ENCODE assay signal across 8 mouse cellular contexts in genomic region chr9:41190745-41191482, GRCm38 (mm10). TPM values are rescaled to one million over a fixed set of nuclear protein-coding genes. Genes with fewer than 3 reads are reported as not detected.
DNase-seq lines count a peak whose midpoint lies in the region; ATAC-seq and TF ChIP-seq lines count a peak whose summit lies in the region.

No protein-coding gene starts in this region.

- TF ChIP-seq CTCF in ES-Bruce4 (IDR thresholded peaks at IDR 0.05; ENCODE audit: low read depth, low read length), result peak; percentile 96
- TF ChIP-seq CTCF in lung, adult 2 months (IDR thresholded peaks at IDR 0.05; ENCODE audit: insufficient read depth, low read length), result peak; percentile 95
- peak; percentile 92 for TF ChIP-seq CTCF in olfactory bulb, adult 2 months (IDR thresholded peaks at IDR 0.05; ENCODE audit: insufficient read depth, low read depth, low read length)

- no peak overlapping the region for H3K4me2 ChIP-seq in forebrain, embryonic 12.5 days

- H3K27ac ChIP-seq in ES-Bruce4 (ENCODE audit: insufficient read depth, low read length), result no peak overlapping the region
- H3K27ac ChIP-seq in forebrain, embryonic 12.5 days, result peak overlapping the region; percentile 46; the same call in 1 of the 2 replicates
- peak overlapping the region; percentile 98 for H3K27ac ChIP-seq in olfactory bulb, adult 2 months (ENCODE audit: insufficient read depth, low read depth, low read length)

- DNase-seq in c-Kit-positive CD71-positive TER-119-negative erythroid progenitor cells, embryonic 14.5 days (ENCODE audit: low read depth), result peak; percentile 57
- DNase-seq in heart, postnatal 4 days, result peak; percentile 84
- DNase-seq in layer of hippocampus, adult 18-20 months (ENCODE audit: low spot score in 2 of 2), result peak; percentile 84 to 96
- DNase-seq in lung, adult 2 months, result peak; percentile 66
- peak; percentile 25 to 39 for DNase-seq in thymus, adult 18-20 months

- ATAC-seq in forebrain, embryonic 12.5 days (ENCODE audit: low FRiP score), result peak; percentile 82

- no peak for TF ChIP-seq EP300 in ES-Bruce4 (IDR thresholded peaks at IDR 0.05; ENCODE audit: insufficient read depth, low read depth, low read length)

- no peak for TF ChIP-seq POLR2A in ES-Bruce4 (IDR thresholded peaks at IDR 0.05; ENCODE audit: insufficient read depth, low read length)
- TF ChIP-seq POLR2A in lung, adult 2 months (IDR thresholded peaks at IDR 0.05; ENCODE audit: borderline replicate concordance, extremely low read depth, low read depth, low read length), result no peak
- no peak for TF ChIP-seq POLR2A in olfactory bulb, adult 2 months (IDR thresholded peaks at IDR 0.05; ENCODE audit: insufficient read depth, low read depth, low read length)

- no peak overlapping the region for H3K9ac ChIP-seq in ES-Bruce4 (ENCODE audit: low read depth, poor library complexity, severe bottlenecking)
- H3K9ac ChIP-seq in forebrain, embryonic 12.5 days, result 0 out of 2 replicates have a peak overlapping the region, but pooled peaks have one; percentile 25

- no peaks in the 10 kb centered on the region for H3K36me3 ChIP-seq in ES-Bruce4 (ENCODE audit: control insufficient read depth, insufficient read depth, low read length, poor library complexity, severe bottlenecking)
- H3K36me3 ChIP-seq in forebrain, embryonic 12.5 days (replicated peaks), result no peaks in the 10 kb centered on the region

- H3K27me3 ChIP-seq in ES-Bruce4 (ENCODE audit: control insufficient read depth, insufficient read depth, low read length, poor library complexity, severe bottlenecking), result no peaks in the 10 kb centered on the region
- H3K27me3 ChIP-seq in forebrain, embryonic 12.5 days, result no peaks in the 10 kb centered on the region

- no peak overlapping the region for H3K4me3 ChIP-seq in ES-Bruce4 (ENCODE audit: low read depth, low read length)
- H3K4me3 ChIP-seq in forebrain, embryonic 12.5 days (replicated peaks), result no peak overlapping the region
- H3K4me3 ChIP-seq in lung, adult 2 months (replicated peaks; ENCODE audit: extremely low read depth, low read depth, low read length), result no peak overlapping the region
- H3K4me3 ChIP-seq in olfactory bulb, adult 2 months (ENCODE audit: insufficient read depth, low read depth, low read length), result no peak overlapping the region

- H3K4me1 ChIP-seq in ES-Bruce4 (ENCODE audit: control insufficient read depth, insufficient read depth, low read length), result no peaks in the 10 kb centered on the region
- H3K4me1 ChIP-seq in forebrain, embryonic 12.5 days, result peaks cover 4% of the 10 kb centered on the region; the same call in 1 of the 2 replicates
- H3K4me1 ChIP-seq in lung, adult 2 months (ENCODE audit: control insufficient read depth, insufficient read depth, low read length), result no peaks in the 10 kb centered on the region
- H3K4me1 ChIP-seq in olfactory bulb, adult 2 months (ENCODE audit: control insufficient read depth, insufficient read depth, low read length), result peaks cover 11% of the 10 kb centered on the region

- no peaks in the 10 kb centered on the region for H3K9me3 ChIP-seq in ES-Bruce4 (replicated peaks; ENCODE audit: control insufficient read depth, insufficient read depth, low read length, poor library complexity, severe bottlenecking)
- H3K9me3 ChIP-seq in forebrain, embryonic 12.5 days, result no peaks in the 10 kb centered on the region

- 24% methylated on average over 9 of the region's 9 CpGs for WGBS in forebrain, embryonic 12.5 days
- 22% methylated on average over 9 of the region's 9 CpGs for WGBS in lung, adult 2 months
- WGBS in olfactory bulb, adult 2 months, result 6% methylated on average over 9 of the region's 9 CpGs

RNA-seq across cellular contexts. Expression of gene Ubash3b, which starts 29.4 kb away (rescaled TPM):
- polyA plus RNA-seq in ES-Bruce4 (2011; ENCODE audit: insufficient read depth, insufficient read length, low read depth, missing spikeins), result 2.9 and 3.0 TPM in 2 replicates
- 8.1 and 9.9 TPM in 2 replicates for polyA plus RNA-seq in forebrain, embryonic 12.5 days (2016; fragmentation: Nextera tagmentation; extraction: Ambion mirVana)
- total RNA-seq in heart, postnatal 4 days (2021), result 1 to 10 TPM; 6.2 to 6.9 TPM
- 10 to 100 TPM; 27.6 to 28.4 TPM for total RNA-seq in layer of hippocampus, adult 18-20 months (2021)
- 3.4 and 5.4 TPM in 2 replicates for polyA plus RNA-seq in lung, adult 2 months (2012; rRNA removed)
- polyA plus RNA-seq in olfactory bulb, adult 2 months (2012; ENCODE audit: insufficient read depth, insufficient read length, low replicate concordance, missing spikeins), result not detected in 2 replicates

Comparison
In these comparisons a context has a peak if more than half of its experiments do, and no peak if none do; other contexts are left out.
1. DNase-seq: peak in every context shown above with its lines; median percentile 90 in layer of hippocampus, adult 18-20 months; 84 in heart, postnatal 4 days; 66 in lung, adult 2 months; 57 in c-Kit-positive CD71-positive TER-119-negative erythroid progenitor cells, embryonic 14.5 days; 32 in thymus, adult 18-20 months.